Mouse (Mus musculus) neural tube, embryonic 12.5 days (tissue): ENCODE measurements around the gene Fxyd5. TPM values are rescaled to one million over a fixed set of nuclear protein-coding genes. Genes with fewer than 3 reads are reported as not detected.

Experiments used
- ATAC-seq: fragments of 200-750 bp; cut with Nextera tagmentation; 2 replicates; pipeline ENCODE4 v1.8.0; 2017; ENCODE audit warnings: low read depth, mild to moderate bottlenecking, moderate TSS enrichment, moderate library complexity; ENCODE audit not compliant: low FRiP score
- H3K27ac ChIP-seq: fragments of 300-500 bp; sonication (generic); 2 replicates; pipeline ENCODE4 v1.5.1; 2016
- H3K27me3 ChIP-seq: fragments of 300-500 bp; sonication (generic); replicated peaks from 2 replicates; pipeline ENCODE4 v1.6.1; 2016; ENCODE audit warnings: mild to moderate bottlenecking
- H3K36me3 ChIP-seq: fragments of 300-500 bp; sonication (generic); 2 replicates; pipeline ENCODE4 v1.6.1; 2016; ENCODE audit warnings: mild to moderate bottlenecking
- H3K4me1 ChIP-seq: fragments of 300-500 bp; sonication (generic); 2 replicates; pipeline ENCODE4 v1.6.1; 2016
- H3K4me2 ChIP-seq: fragments of 300-500 bp; sonication (generic); replicated peaks from 2 replicates; pipeline ENCODE4 v1.6.1; 2016; ENCODE audit warnings: mild to moderate bottlenecking
- H3K4me3 ChIP-seq: fragments of 300-500 bp; sonication (generic); 2 replicates; pipeline ENCODE4 v1.5.1; 2016
- H3K9ac ChIP-seq: fragments of 300-500 bp; sonication (generic); 2 replicates; pipeline ENCODE4 v1.6.1; 2016; ENCODE audit warnings: mild to moderate bottlenecking
- H3K9me3 ChIP-seq: fragments of 300-500 bp; sonication (generic); 2 replicates; pipeline ENCODE4 v1.6.1; 2016; ENCODE audit warnings: mild to moderate bottlenecking
- WGBS: fragments of 180-500 bp; shearing (Covaris S2); methylation state at CpG from one replicate; pipeline ENCODE4 v1.1.7; 2016; 5-methylcytosine and 5-hydroxymethylcytosine counted together
- polyA plus RNA-seq: library from polyadenylated mRNA; unstranded; fragments of >200 nt; fragmentation: Nextera tagmentation; extraction: Ambion mirVana; gene quantifications from 2 replicates; pipeline ENCODE4 v1.2.1, GENCODE M21; 2016

The Fxyd5 gene
- polyA plus RNA-seq, 1 experiment from 2014 or later: 15.4 TPM

DNA sequence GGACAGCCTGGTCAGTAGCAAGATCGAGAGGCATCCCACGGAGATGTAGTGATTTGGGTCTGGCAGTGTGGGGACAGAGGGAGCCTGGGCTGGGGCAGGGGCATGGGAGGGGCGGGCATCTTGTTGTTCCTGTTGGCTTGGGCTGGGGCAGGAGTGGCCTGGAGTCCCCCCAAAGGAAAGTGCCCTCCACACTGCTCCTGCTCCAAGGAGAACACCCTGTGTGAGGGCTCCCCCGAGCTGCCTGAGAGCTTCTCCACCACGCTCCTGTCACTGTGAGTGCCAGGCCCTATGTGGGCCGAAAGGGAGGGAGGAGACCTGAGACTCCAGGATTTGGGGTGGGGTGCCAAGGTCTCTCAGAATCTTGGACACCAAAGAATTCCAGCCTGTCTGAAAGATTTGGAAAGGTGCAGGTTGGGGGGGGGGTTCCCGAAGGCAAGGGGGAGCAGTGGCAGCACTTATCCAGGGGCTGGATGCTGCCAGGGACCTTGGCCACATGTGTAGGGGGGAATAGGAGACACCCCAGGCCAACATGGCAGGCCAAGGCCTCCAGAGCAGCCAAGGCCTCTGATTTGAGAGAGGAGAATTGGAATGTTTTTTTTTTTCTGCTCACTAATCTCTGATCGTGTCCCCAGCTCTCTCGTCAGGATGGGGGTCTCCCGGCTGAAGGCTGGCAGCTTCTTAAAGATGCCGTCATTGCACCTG lies 17.8 kb upstream of the Fxyd5 start:
- H3K27me3 ChIP-seq: no peaks in the 10 kb centered on the region
- H3K27ac ChIP-seq: no peak overlapping the region
- no peak for ATAC-seq
- H3K4me1 ChIP-seq: peaks cover 9% of the 10 kb centered on the region
- peak overlapping the region; percentile 21; the same call in 1 of the 2 replicates for H3K9ac ChIP-seq
- WGBS: 67% methylated on average over 11 of the region's 11 CpGs
- H3K9me3 ChIP-seq: no peaks in the 10 kb centered on the region
- H3K4me2 ChIP-seq: peak overlapping the region; percentile 33; the same call in 1 of the 2 replicates
- H3K36me3 ChIP-seq: no peaks in the 10 kb centered on the region
- H3K4me3 ChIP-seq: no peak overlapping the region

DNA sequence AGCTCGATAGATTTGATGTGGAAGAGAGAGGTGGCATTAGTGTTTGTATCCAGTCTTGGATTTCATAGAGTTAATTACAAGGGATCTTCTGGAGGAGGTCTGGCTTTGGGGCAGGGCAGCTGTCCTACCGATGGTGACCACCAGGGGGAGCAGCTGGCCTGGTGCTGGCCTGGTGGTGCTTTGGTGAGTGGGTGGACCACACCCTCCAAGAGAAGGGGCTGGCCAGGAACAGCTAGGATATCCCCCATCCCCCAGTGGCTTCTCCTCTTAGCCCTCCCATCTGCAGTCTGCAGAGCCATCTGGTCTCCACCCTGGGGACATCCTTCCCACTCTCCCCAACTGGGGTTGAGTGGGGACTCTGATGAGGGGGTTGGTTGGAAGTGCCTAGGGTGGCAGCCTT lies 16.8 kb upstream of the Fxyd5 start, which contains the start of gene Lgi4:
TSS of gene Lgi4 (plus strand) at position 235 of the 400 bp plus-strand sequence.
- ATAC-seq: peak; percentile 81

GRCm38 (mm10) chr7:31058211-31058610 lies 15.9 kb upstream of the Fxyd5 start:
- Histone ChIP-seq H3K9me3 (no peaks in the 10 kb centered on the region), H3K27ac (no peak overlapping the region), H3K27me3 (peaks cover 16% of the 10 kb centered on the region), H3K4me3 (no peak overlapping the region), H3K9ac (no peak overlapping the region), H3K4me1 (peaks cover 12% of the 10 kb centered on the region), H3K36me3 (no peaks in the 10 kb centered on the region), H3K4me2 (no peak overlapping the region)
- WGBS: 80% methylated on average over 6 of the region's 6 CpGs
- no peak for ATAC-seq

More for the DNA sequence above, 16.8 kb upstream of the Fxyd5 start, which contains the start of gene Lgi4:
- peak within 1 kb of the TSS; percentile 33; the same call in 1 of the 2 replicates for H3K4me2 ChIP-seq
- no peaks in the 10 kb centered on the region for H3K9me3 ChIP-seq
- WGBS: 9% methylated on average over 2 of the region's 2 CpGs
- H3K4me1 ChIP-seq: peaks cover 9% of the 10 kb centered on the region
- H3K4me3 ChIP-seq: no peak within 1 kb of the TSS
- peak within 1 kb of the TSS; percentile 21; the same call in 1 of the 2 replicates for H3K9ac ChIP-seq
- peaks cover 7% of the 10 kb centered on the region for H3K27me3 ChIP-seq
- no peaks in the 10 kb centered on the region for H3K36me3 ChIP-seq
- no peak within 1 kb of the TSS for H3K27ac ChIP-seq

GRCm38 (mm10) chr7:31057730-31058129 lies 15.4 kb upstream of the Fxyd5 start:
- H3K27me3 ChIP-seq: peaks cover 20% of the 10 kb centered on the region
- H3K4me3 ChIP-seq: no peak overlapping the region
- no peak overlapping the region for H3K9ac ChIP-seq
- ATAC-seq: no peak
- 72% methylated on average over 5 of the region's 5 CpGs for WGBS
- no peak overlapping the region for H3K4me2 ChIP-seq
- H3K27ac ChIP-seq: no peak overlapping the region
- H3K36me3 ChIP-seq: no peaks in the 10 kb centered on the region
- H3K4me1 ChIP-seq: peaks cover 17% of the 10 kb centered on the region
- no peaks in the 10 kb centered on the region for H3K9me3 ChIP-seq

- ATAC-seq: no peak
- Histone ChIP-seq H3K27ac (no peak within 1 kb of the TSS), H3K9me3 (no peaks in the 10 kb centered on the region), H3K27me3 (peaks cover 27% of the 10 kb centered on the region), H3K4me3 (no peak within 1 kb of the TSS), H3K36me3 (no peaks in the 10 kb centered on the region), H3K4me1 (peaks cover 23% of the 10 kb centered on the region), H3K9ac (no peak within 1 kb of the TSS), H3K4me2 (no peak within 1 kb of the TSS)
- 75% methylated on average over 2 of the region's 2 CpGs for WGBS
Observed at GRCm38 (mm10) chr7:31057071-31057470, 14.8 kb upstream of the Fxyd5 start, which contains the start of gene Fxyd1. Fxyd1 (minus strand) TSS chr7:31057199.

DNA sequence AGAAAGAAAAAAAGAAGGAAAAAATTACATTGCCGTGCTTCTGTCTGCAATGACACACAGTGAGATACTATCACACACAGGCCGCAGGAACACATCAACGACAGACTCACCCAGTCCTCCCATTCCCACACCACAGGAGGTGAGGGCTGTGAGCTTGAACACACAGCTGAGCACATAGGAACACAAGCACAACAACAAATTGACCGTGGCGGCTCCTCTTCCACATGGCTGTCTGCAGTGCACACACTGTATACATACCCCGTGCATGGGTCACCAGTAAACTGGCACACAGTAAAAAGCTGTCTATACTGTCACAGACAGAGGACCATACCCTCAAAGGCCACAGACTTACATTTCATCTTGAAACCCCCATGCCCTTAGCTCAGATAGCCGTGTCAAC lies 14.2 kb upstream of the Fxyd5 start:
- Histone ChIP-seq H3K9me3 (no peaks in the 10 kb centered on the region), H3K36me3 (no peaks in the 10 kb centered on the region), H3K9ac (no peak overlapping the region), H3K4me3 (no peak overlapping the region), H3K27ac (no peak overlapping the region), H3K4me2 (no peak overlapping the region), H3K27me3 (peaks cover 33% of the 10 kb centered on the region), H3K4me1 (peaks cover 29% of the 10 kb centered on the region)
- 71% methylated on average over 7 of the region's 7 CpGs for WGBS
- ATAC-seq: no peak

DNA sequence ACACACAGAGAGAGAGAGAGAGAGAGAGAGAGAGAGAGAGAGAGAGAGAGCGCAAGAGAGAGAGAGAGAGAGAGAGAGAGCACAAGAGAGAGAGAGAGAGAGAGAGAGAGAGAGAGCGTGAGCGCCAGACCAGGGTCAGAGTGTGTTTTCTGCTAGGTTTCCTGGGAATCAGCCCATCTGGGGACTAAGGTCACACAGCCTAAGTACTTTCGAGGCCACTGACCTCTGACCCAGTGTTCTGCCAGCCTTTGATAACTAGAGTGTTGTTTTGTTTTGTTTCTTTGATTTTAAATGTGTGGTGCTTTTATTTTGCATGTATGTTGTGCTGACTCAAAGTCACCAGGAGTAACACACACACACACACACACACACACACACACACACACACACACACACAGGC lies 13.6 kb upstream of the Fxyd5 start:
- ATAC-seq: no peak
- WGBS: 15% methylated on average over 3 of the region's 4 CpGs
- Histone ChIP-seq H3K4me1 (peaks cover 34% of the 10 kb centered on the region), H3K9ac (no peak overlapping the region), H3K27me3 (peaks cover 39% of the 10 kb centered on the region), H3K27ac (no peak overlapping the region), H3K4me3 (no peak overlapping the region), H3K4me2 (no peak overlapping the region), H3K36me3 (no peaks in the 10 kb centered on the region), H3K9me3 (no peaks in the 10 kb centered on the region)

DNA sequence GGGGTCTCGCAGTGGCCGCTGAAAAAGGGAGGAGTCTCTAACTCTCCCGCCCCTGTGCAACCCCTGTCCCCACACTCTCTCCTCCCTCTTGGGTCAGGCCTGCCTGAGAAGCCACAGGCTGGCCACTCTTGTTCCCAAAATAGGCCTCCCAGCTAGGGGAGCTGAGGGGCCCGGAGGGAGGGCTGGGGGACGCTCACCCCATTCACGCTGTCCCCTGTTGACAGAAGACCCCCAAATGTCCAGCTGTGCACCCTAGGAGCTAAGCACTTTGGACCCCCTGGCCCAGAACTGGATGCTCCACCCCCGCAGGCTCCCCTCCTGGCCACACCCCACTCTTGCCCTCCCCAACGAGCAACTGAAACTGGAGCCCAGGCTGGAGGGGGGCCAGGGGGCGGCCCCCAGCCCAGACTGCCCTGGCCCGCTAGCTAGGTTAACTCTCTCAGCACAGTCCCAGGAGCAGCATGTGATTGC lies 13.1 kb upstream of the Fxyd5 start:
- Histone ChIP-seq H3K4me3 (no peak overlapping the region), H3K27me3 (peaks cover 44% of the 10 kb centered on the region), H3K4me1 (peaks cover 39% of the 10 kb centered on the region), H3K27ac (no peak overlapping the region), H3K9me3 (no peaks in the 10 kb centered on the region), H3K4me2 (peak overlapping the region; percentile 28; the same call in 1 of the 2 replicates), H3K36me3 (no peaks in the 10 kb centered on the region), H3K9ac (no peak overlapping the region; the same call in 1 of the 2 replicates)
- 9% methylated on average over 10 of the region's 10 CpGs for WGBS
- ATAC-seq: no peak

- Histone ChIP-seq H3K27ac (no peak overlapping the region), H3K36me3 (no peaks in the 10 kb centered on the region), H3K4me3 (no peak overlapping the region), H3K27me3 (peaks cover 50% of the 10 kb centered on the region), H3K4me1 (peaks cover 45% of the 10 kb centered on the region), H3K9me3 (no peaks in the 10 kb centered on the region), H3K9ac (no peak overlapping the region), H3K4me2 (peak overlapping the region; percentile 28; the same call in 1 of the 2 replicates)
- WGBS: 42% methylated on average over 11 of the region's 11 CpGs
- ATAC-seq: no peak
Observed at GRCm38 (mm10) chr7:31054661-31055320, 12.5 kb upstream of the Fxyd5 start.

DNA sequence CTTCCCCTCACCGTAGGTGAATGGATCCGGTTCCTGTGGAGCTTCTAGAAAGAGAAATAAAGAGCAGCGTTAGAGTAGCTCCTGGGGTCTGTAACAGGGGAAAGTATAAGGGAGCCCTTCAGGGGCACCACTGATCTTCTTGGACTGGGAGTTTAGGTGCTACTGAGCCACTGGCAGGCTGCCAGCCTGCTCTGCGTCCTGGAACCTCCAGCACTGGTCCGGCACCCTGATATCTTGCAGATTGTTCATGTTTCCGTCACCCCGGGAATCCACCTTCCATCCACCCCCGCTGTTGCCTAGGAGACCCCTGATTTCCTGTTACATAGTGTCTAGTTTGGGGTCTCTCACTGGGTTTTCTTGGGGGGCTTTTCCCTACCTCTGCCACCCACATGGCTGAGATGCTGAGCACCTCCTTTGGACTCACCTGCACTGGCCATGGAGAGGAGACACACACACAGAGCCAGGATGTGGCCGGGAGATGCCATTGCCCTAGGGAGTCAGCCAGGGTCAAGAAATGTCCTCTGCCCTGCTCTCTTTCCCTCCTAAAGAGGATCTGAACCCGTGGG lies 11.7 kb upstream of the Fxyd5 start:
- H3K4me2 ChIP-seq: peak overlapping the region; percentile 58; the same call in 1 of the 2 replicates
- no peaks in the 10 kb centered on the region for H3K36me3 ChIP-seq
- no peak for ATAC-seq
- no peak overlapping the region for H3K27ac ChIP-seq
- peaks cover 57% of the 10 kb centered on the region for H3K27me3 ChIP-seq
- no peak overlapping the region for H3K4me3 ChIP-seq
- H3K4me1 ChIP-seq: peaks cover 52% of the 10 kb centered on the region
- no peaks in the 10 kb centered on the region for H3K9me3 ChIP-seq
- 31% methylated on average over 10 of the region's 10 CpGs for WGBS
- no peak overlapping the region for H3K9ac ChIP-seq

DNA sequence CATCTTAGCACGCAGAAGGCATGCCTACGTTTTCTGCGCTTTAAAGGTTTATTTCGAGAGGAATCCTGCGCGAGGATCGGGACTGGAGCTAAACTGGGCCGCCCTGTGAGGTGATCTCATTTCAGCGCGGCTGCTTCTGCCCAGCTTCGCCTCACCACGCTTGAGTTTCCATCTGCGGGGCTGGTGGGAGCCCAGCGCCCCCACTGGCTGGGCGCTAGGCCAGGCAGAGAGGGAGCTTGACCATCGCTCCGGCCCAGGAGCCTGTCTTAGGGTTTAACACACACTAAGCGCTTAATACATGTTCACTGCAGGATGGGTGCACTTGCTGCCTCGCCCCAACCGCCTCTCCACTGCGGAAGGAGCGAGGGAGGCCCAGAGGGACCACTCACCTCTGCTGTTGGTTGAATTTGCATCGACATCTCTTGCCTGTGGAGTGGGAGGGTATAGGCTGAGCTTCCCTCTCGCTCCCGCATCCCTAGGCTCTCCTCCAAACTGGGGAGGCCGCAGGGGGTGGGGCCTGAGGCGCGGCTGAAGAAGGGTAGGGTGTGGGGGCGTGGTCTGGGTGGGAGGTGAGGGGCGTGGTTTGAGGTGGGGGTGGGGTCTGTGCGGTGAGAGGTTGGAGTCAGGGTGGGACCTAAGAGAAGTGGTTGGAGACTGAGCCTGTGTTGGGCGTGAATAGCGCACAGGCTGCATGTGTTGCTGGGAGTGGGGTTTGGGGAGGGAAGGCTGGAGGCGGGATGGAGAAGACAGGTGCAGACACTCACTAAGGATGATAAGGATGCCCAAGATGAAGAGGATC lies 10.6 kb upstream of the Fxyd5 start:
- 1% methylated on average over 34 of the region's 34 CpGs for WGBS
- H3K9me3 ChIP-seq: no peaks in the 10 kb centered on the region
- no peaks in the 10 kb centered on the region for H3K36me3 ChIP-seq
- H3K4me3 ChIP-seq: peak overlapping the region; percentile 9; the same call in 1 of the 2 replicates
- H3K27ac ChIP-seq: no peak overlapping the region
- peak overlapping the region; percentile 58 for H3K4me2 ChIP-seq
- H3K27me3 ChIP-seq: peaks cover 63% of the 10 kb centered on the region
- peaks cover 52% of the 10 kb centered on the region for H3K4me1 ChIP-seq
- no peak overlapping the region for H3K9ac ChIP-seq
- ATAC-seq: peak; percentile 18; the same call in 1 of the 2 replicates
